Mouse (Mus musculus) erythroid progenitor cell, adult 5-6 weeks (primary cell): ENCODE measurements around the gene Ambra1. TPM values are rescaled to one million over a fixed set of nuclear protein-coding genes. Genes with fewer than 3 reads are reported as not detected.
A peak's percentile ranks its signal among the peaks of the same experiment; 100 is the strongest.

ENCODE experiments used
- ATAC-seq: replicated peaks from 2 replicates; pipeline ENCODE4 v1.8.0; 2016; ENCODE audit warnings: moderate number of reproducible peaks, mild to moderate bottlenecking, moderate TSS enrichment, inconsistent platforms; ENCODE audit not compliant: poor library complexity, low FRiP score, severe bottlenecking
- total RNA-seq, 2 experiments: library from RNA; stranded (forward) in 1 of 2; stranded (reverse) in 1 of 2; fragments of 150-400 nt in 1 of 2; fragments of 186-747, 209-891 nt in 1 of 2; gene quantifications; 2 replicates each; pipeline versions ENCODE4 v1.2.3 to v1.2.4; 2015 to 2017; ENCODE audit warnings: low replicate concordance in 2 of 2

Ambra1 gene
- total RNA-seq, 2 experiments from 2014 or later = 19.7 to 20.7 TPM

DNA sequence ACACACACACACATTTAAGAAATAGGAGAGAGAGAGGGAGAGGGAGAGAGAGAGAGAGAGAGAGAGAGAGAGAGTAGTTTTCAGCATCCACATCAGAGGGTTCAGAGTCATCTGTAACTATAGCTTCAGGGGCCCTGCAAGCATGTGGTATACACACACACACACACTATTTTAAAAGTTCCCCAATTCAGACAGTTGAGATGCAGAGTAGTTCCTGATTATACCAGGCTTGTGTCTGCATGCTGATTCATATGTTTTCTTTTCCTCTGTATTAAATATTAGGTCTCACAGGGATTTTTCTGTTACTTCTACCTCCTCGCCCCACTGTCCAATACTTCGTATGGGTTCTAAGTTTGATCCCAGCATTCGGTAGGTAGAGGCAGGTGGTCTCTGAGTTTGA is 2.9 kb upstream of the Ambra1 start:
- no peak for ATAC-seq

- ATAC-seq = no peak
These were observed 363 bp upstream of the Ambra1 start for GRCm38 (mm10) chr2:91729571-91729970.

GRCm38 (mm10) chr2:91735221-91735620 is 5.3 kb downstream of the Ambra1 start:
- ATAC-seq = no peak

DNA sequence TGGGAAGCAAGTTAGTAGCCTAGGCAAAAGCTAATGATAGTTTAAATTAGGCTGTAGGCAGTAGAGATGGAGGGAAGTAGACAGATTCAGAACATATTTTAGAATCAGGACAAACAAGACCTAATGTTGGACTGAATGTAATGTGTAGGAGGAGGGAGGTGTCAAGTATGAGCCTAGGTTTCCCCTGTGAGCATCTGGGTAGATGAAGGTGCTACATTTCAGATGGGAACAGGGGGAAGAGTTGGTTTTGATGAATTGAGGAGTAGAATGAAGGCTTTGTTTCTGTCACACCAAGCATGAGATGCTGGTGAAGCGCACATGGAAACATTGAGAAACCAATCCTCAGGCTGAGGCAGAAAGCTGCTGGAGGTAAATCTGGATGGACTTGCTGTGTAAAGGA is 9.7 kb downstream of the Ambra1 start:
- ATAC-seq = no peak

- no peak for ATAC-seq
These were observed 14.8 kb downstream of the Ambra1 start for GRCm38 (mm10) chr2:91744686-91745085.

DNA sequence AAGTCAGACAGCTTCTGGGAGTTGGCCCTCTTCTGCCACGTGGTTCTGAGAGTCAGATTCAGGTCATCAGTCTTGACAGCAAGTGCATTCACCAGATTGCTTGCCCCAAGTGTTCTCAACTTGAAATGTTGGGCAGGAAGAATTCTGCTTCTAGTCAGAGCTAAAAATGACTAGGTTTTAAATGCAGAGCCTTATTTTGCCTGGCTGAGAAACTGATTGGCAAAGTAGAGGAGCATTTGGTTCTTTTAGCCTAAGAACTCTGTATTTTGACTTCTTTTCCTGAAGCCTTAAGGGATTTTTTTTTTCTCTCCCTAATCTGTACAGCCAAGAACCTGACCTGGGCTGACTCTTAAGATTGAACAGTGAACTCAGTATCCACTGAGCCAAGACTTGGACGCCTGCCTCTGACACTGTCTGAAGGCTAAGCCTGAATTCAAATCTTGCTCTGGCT is 19.9 kb downstream of the Ambra1 start:
- ATAC-seq = no peak

- ATAC-seq = no peak
These were observed 42.2 kb downstream of the Ambra1 start for GRCm38 (mm10) chr2:91771921-91772705.

GRCm38 (mm10) chr2:91773309-91773708 is 43.4 kb downstream of the Ambra1 start:
- no peak for ATAC-seq

DNA sequence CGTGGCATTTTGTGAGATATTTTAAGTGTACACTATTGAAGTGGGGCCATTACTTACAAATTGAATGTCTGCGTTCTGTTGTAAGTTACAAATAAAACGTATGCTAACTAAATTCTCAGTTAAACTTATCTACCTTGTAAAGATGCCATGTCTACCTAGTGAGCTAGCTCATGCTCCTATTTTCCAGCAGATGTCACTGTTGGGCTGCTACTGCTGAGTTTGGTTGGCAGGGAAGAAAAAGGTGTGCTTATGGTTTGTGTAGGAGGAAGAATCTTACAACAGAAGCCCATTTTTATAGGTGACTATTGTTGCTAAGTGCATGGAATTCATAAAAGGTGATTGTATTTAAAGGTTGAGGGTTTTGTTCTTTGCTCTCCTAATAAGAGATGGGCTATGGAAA is 49.2 kb downstream of the Ambra1 start:
- no peak for ATAC-seq

GRCm38 (mm10) chr2:91791621-91792020 is 61.7 kb downstream of the Ambra1 start:
- ATAC-seq = no peak

DNA sequence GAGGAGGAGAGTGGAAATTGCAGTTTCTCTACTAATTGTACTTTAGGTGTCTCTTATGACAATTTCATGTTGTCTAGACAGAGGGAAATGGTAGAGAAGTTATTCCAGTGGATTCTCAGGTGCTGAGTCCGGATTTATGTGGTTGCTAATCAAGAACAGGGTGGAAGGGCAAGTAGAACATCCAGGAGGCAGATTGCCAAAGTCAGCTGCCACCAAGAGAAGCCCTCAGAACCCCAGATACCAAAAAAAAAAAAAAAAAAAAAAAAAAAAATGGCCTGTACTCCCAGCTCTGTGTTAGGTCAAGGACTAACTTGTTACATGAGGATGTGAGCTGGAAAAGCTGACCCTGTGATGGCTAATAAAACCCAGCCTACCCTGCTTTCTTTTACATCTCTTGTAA is 62.4 kb downstream of the Ambra1 start:
- no peak for ATAC-seq

- no peak for ATAC-seq
These were observed 64.5 kb downstream of the Ambra1 start for GRCm38 (mm10) chr2:91794466-91794865.

GRCm38 (mm10) chr2:91795091-91795490 is 65.2 kb downstream of the Ambra1 start:
- ATAC-seq = no peak

- ATAC-seq = no peak
These were observed 81.5 kb downstream of the Ambra1 start for GRCm38 (mm10) chr2:91811433-91811832.

DNA sequence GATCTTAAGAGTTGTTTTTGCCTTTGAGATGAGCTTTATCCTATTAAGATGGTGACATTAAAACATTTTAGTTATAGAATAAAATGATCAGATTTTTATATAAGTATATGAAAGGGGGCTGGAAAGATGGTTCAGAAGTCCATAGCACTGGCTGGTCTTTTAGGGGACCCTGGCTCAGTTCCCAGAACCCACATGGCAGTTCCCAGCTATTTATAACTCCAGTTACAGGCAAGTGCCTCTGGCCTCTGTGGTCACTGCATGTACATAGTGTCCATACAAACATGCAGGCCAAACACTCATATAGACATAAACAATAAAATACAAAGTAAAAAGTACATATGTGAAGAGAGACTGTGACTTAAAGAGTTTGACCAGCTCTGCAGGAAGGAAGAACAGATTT is 86.8 kb downstream of the Ambra1 start:
- ATAC-seq = no peak

- no peak for ATAC-seq
These were observed 102.3 kb downstream of the Ambra1 start for GRCm38 (mm10) chr2:91832227-91832626.

- ATAC-seq = no peak
These were observed 104.3 kb downstream of the Ambra1 start for GRCm38 (mm10) chr2:91834272-91834671.

DNA sequence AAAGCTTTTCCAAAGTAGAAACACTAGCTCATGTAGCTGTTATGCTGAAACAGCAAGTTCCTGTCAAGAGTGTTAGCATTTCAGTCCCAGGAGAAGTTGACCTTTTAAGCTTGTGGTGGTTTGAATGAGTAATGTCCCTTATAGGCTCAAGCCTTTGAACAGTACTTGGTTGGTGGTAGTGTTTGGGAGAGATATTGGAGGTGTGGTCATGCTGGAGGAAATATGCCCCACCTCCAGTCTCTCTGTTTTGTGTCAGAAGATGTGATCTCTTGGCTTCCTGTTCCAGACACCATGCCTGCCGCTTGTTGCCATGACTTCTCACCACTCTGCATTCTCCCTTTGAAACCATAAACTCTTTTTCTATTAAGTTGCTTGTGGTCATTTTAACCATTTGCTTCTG is 105.1 kb downstream of the Ambra1 start:
- peak; percentile 42; the same call in 1 of the 2 replicates for ATAC-seq

DNA sequence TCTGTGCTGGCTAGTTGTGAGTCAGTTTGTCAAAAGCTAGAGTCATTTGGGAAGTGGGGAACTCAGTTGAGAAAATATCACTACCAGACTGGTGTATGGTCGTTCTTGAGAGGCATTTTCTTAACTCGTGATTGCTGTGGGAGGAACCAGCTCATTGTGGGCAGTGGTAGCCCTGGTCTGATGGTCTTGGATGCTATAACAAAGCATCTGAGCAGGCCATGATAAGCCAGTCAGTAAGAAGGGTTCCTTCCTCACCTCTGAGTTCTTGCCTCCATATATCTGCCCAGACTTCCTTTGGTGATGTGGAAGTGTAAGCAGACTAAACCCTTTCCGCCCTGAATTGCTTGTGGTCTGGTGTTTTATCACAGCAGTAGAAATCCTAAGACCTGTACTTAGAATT is 105.7 kb downstream of the Ambra1 start:
- ATAC-seq = no peak

- no peak for ATAC-seq
These were observed 114.2 kb downstream of the Ambra1 start for GRCm38 (mm10) chr2:91844085-91844484.

- ATAC-seq = no peak
These were observed 122.7 kb downstream of the Ambra1 start for GRCm38 (mm10) chr2:91852446-91853191.
